Mouse (Mus musculus) spleen, adult 2 months (tissue): ENCODE measurements around the gene Clrn3.

ENCODE experiments used
- CTCF ChIP-seq: fragments of 200-500 bp; IDR thresholded peaks from 2 replicates; pipeline ENCODE4 v1.5.1; 2011; ENCODE audit warnings: mild to moderate bottlenecking, inconsistent platforms; ENCODE audit not compliant: insufficient read depth, insufficient read length, insufficient replicate concordance; ENCODE audit errors: extremely low read depth
- POLR2A ChIP-seq: fragments of 200-500 bp; IDR thresholded peaks from 2 replicates; pipeline ENCODE4 v1.6.1; 2011; ENCODE audit warnings: low read depth, low read length, inconsistent platforms

DNA sequence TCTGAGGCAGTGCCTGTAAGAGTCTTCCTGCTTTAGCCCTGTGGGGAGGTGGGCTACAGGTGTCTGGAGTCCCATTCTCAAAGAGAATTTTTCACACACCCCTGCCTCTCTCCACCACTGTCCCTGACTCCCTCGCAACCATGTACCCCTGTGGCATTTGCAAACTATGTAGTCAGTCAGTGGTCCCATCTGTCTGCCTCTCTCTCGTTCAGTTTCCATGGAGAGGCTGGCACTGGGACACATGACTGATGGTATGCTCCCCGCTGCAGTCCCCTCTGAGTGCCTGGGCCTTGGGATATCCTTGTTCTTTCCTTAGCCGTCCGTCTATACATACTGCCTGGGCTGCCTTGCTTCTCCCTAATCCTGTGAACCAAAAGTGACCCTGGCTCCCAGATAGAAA lies 37.6 kb upstream of the Clrn3 start:
- no peak for TF ChIP-seq POLR2A
- TF ChIP-seq CTCF, result no peak
